Mouse (Mus musculus) spleen, adult 2 months (tissue): ENCODE results near the gene Syt3. TPM values are rescaled to one million over a fixed set of nuclear protein-coding genes. Genes with fewer than 3 reads are reported as not detected.

Source experiments
- DNase-seq, 2 experiments: peaks; one replicate each; pipeline versions ENCODE4 v3.0.0 to v3.0.0-alpha.2; 2012 to 2021; ENCODE audit warnings: low spot score in 2 of 2, low read depth in 1 of 2
- H3K27ac ChIP-seq: fragments of 200-500 bp; 2 replicates; pipeline ENCODE4 v1.5.1; 2012; ENCODE audit warnings: low read length, inconsistent platforms; ENCODE audit not compliant: insufficient read depth
- H3K27me3 ChIP-seq: fragments of 200-500 bp; 2 replicates; pipeline ENCODE4 v1.6.1; 2012; ENCODE audit warnings: mild to moderate bottlenecking, moderate library complexity, low read length, inconsistent platforms; ENCODE audit not compliant: control insufficient read depth, insufficient read depth
- H3K36me3 ChIP-seq: fragments of 200-500 bp; 2 replicates; pipeline ENCODE4 v1.6.1; 2012; ENCODE audit warnings: mild to moderate bottlenecking, low read length, inconsistent platforms; ENCODE audit not compliant: control insufficient read depth, insufficient read depth
- H3K4me1 ChIP-seq: fragments of 200-500 bp; 2 replicates; pipeline ENCODE4 v1.6.1; 2011; ENCODE audit warnings: inconsistent platforms; ENCODE audit not compliant: control insufficient read depth, insufficient read depth, insufficient read length
- H3K4me3 ChIP-seq: fragments of 200-500 bp; 2 replicates; pipeline ENCODE4 v1.5.1; 2011; ENCODE audit warnings: mild to moderate bottlenecking, inconsistent platforms; ENCODE audit not compliant: insufficient read depth, insufficient read length; ENCODE audit errors: extremely low read depth
- CTCF ChIP-seq: fragments of 200-500 bp; IDR thresholded peaks from 2 replicates; pipeline ENCODE4 v1.5.1; 2011; ENCODE audit warnings: mild to moderate bottlenecking, inconsistent platforms; ENCODE audit not compliant: insufficient read depth, insufficient read length, insufficient replicate concordance; ENCODE audit errors: extremely low read depth
- POLR2A ChIP-seq: fragments of 200-500 bp; IDR thresholded peaks from 2 replicates; pipeline ENCODE4 v1.6.1; 2011; ENCODE audit warnings: low read depth, low read length, inconsistent platforms
- WGBS: fragments of 180-500 bp; shearing (Covaris S2); methylation state at CpG from one replicate; pipeline ENCODE4 v1.1.7; 2018; 5-methylcytosine and 5-hydroxymethylcytosine counted together
- polyA plus RNA-seq: library from polyadenylated mRNA; depleted of rRNA; stranded (reverse); fragments of >200 nt; gene quantifications from 2 replicates; pipeline ENCODE4 v1.2.3, GENCODE M21; 2012

Gene Syt3
- polyA plus RNA-seq, 1 experiment: 1.2 TPM

- peaks cover 33% of the 10 kb centered on the region for H3K27me3 ChIP-seq
- H3K36me3 ChIP-seq: no peaks in the 10 kb centered on the region
- no peak for TF ChIP-seq CTCF
- TF ChIP-seq POLR2A: no peak
- no peak overlapping the region for H3K27ac ChIP-seq
- H3K4me3 ChIP-seq: no peak overlapping the region
- WGBS: 11% methylated on average over 71 of the region's 71 CpGs
- peaks cover 2% of the 10 kb centered on the region; the same call in 1 of the 2 replicates for H3K4me1 ChIP-seq
- no peak for DNase-seq
Measured at GRCm38 (mm10) chr7:44351881-44352749, 31.8 kb upstream of the Syt3 start.

GRCm38 (mm10) chr7:44352750-44353600, 30.9 kb upstream of the Syt3 start:
- Histone ChIP-seq H3K27me3 (peaks cover 39% of the 10 kb centered on the region), H3K4me1 (peaks cover 2% of the 10 kb centered on the region; the same call in 1 of the 2 replicates), H3K36me3 (no peaks in the 10 kb centered on the region), H3K4me3 (no peak overlapping the region), H3K27ac (no peak overlapping the region)
- 7% methylated on average over 68 of the region's 71 CpGs for WGBS
- TF ChIP-seq CTCF (no peak), POLR2A (no peak)
- no peak for DNase-seq

- peaks cover 2% of the 10 kb centered on the region for H3K4me1 ChIP-seq
- no peak for TF ChIP-seq POLR2A
- TF ChIP-seq CTCF: no peak
- H3K36me3 ChIP-seq: no peaks in the 10 kb centered on the region
- no peak overlapping the region for H3K27ac ChIP-seq
- no peak overlapping the region for H3K4me3 ChIP-seq
- H3K27me3 ChIP-seq: peaks cover 39% of the 10 kb centered on the region
- DNase-seq: no peak
- 6% methylated on average over 35 of the region's 35 CpGs for WGBS
Measured at GRCm38 (mm10) chr7:44353601-44354340, 30.1 kb upstream of the Syt3 start.

GRCm38 (mm10) chr7:44355411-44355810, 28.5 kb upstream of the Syt3 start:
- TF ChIP-seq CTCF (no peak), POLR2A (no peak)
- 79% methylated on average over 6 of the region's 6 CpGs for WGBS
- H3K4me3 ChIP-seq: no peak overlapping the region
- peaks cover 39% of the 10 kb centered on the region for H3K27me3 ChIP-seq
- H3K27ac ChIP-seq: no peak overlapping the region
- peaks cover 6% of the 10 kb centered on the region for H3K4me1 ChIP-seq
- DNase-seq: no peak
- no peaks in the 10 kb centered on the region for H3K36me3 ChIP-seq

- TF ChIP-seq POLR2A: no peak
- TF ChIP-seq CTCF: no peak
- no peak overlapping the region for H3K4me3 ChIP-seq
- H3K27me3 ChIP-seq: peaks cover 36% of the 10 kb centered on the region
- no peak overlapping the region for H3K27ac ChIP-seq
- no peak for DNase-seq
- peaks cover 9% of the 10 kb centered on the region for H3K4me1 ChIP-seq
- no peaks in the 10 kb centered on the region for H3K36me3 ChIP-seq
- 9% methylated on average over 35 of the region's 35 CpGs for WGBS
Measured at GRCm38 (mm10) chr7:44356590-44357481, 27.1 kb upstream of the Syt3 start.

- Histone ChIP-seq H3K4me1 (peaks cover 9% of the 10 kb centered on the region), H3K36me3 (no peaks in the 10 kb centered on the region), H3K27me3 (peaks cover 29% of the 10 kb centered on the region), H3K27ac (no peak overlapping the region), H3K4me3 (no peak overlapping the region)
- TF ChIP-seq CTCF (no peak), POLR2A (no peak)
- DNase-seq: no peak
- WGBS: 23% methylated on average over 9 of the region's 10 CpGs
Measured at GRCm38 (mm10) chr7:44357531-44357930, 26.4 kb upstream of the Syt3 start.
